Mouse (Mus musculus): ENCODE measurements around the gene Gm20388. TPM values are rescaled to one million over a fixed set of nuclear protein-coding genes. Genes with fewer than 3 reads are reported as not detected.
A peak's percentile ranks its signal among the peaks of the same experiment; 100 is the strongest.

Gene Gm20388
- polyA plus RNA-seq, 1 experiment: 59.3 TPM

DNA sequence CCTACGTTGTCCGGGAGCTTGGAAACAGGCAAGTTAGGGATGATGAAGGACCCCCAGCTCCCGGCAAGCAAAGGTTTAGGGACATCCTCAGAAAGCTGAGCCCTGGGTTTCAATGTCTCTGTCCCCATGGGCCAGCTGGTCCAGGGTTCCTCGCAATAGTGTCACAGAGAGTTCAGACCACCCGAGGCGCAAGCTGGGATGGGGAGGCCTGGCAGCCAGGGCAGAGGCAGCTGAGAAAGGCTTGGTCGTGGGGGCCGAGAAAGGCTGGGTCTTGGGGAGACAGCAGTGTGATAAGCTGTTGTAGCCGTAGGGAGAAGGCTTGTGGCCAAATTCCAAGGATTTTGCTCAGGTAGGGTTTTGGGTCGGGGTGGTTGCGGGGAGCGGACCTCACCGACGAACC lies 949.2 kb downstream of the Gm20388 start:
- no peak for TF ChIP-seq POLR2A (IDR thresholded peaks at IDR 0.05; ENCODE audit: borderline replicate concordance, extremely low read depth, insufficient read depth, insufficient read length, poor library complexity, severe bottlenecking)
- no peak for TF ChIP-seq CTCF (IDR thresholded peaks at IDR 0.05; ENCODE audit: borderline replicate concordance, extremely low read depth, insufficient read depth, insufficient read length)
- DNase-seq (ENCODE audit: low read depth): no peak

DNA sequence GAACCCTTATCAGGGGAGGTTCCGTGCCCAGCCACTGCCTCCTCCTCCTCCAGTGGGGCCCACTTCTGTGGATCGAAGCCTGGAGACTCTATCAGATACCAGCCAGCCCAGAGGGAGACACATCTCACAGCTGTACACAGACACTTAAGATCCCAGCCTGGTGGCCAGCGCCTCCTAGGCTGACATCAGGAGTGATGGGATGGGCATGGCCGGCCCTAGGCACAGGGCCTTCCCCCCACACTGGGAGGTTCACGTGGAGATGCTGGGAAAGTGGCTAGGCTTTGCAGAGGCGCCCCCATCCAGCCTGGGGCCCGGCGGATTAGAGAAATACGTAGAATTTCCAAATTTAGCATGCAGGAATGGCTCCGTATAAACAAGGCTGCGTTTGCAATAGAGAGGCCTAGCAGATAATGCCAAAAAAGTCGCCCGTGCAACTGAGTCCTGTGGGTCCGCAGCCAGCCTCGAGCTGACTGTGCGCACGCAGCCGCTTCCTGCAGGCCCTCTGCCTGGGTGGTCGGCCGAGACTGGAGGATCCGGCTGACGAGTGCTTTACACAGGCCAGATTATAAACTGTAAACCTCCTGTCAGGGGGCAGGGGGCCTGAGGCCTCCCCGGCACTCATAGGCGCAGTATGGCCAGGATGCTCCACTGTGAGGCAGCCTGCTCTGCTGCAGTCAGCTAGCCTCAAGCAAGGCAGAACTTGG lies 949.9 kb downstream of the Gm20388 start:
- TF ChIP-seq CTCF (IDR thresholded peaks at IDR 0.05; ENCODE audit: borderline replicate concordance, extremely low read depth, insufficient read depth, insufficient read length) (no peak), POLR2A (IDR thresholded peaks at IDR 0.05; ENCODE audit: borderline replicate concordance, extremely low read depth, insufficient read depth, insufficient read length, poor library complexity, severe bottlenecking) (no peak)
- DNase-seq (ENCODE audit: low read depth): no peak

DNA sequence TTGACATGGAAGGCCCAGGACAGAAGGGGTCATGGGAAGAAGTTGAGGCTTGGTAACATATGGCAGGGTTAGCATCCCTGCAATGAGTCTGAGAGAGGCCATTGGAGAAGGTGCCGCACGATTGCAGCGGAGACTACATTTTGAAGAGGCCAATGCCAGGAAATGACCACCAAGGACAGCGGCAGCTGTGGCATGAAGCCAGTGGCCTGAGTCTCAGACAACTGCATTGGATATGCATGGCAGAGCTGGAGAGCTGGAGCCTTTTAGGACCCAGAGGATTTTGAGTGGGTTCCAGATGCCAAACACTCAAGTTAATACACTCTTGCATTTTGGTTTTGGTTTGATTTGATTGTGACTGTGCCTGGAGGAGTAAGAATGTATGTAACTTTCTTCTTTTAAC lies 953.0 kb downstream of the Gm20388 start:
- DNase-seq (ENCODE audit: low read depth): no peak
- no peak for TF ChIP-seq POLR2A (IDR thresholded peaks at IDR 0.05; ENCODE audit: borderline replicate concordance, extremely low read depth, insufficient read depth, insufficient read length, poor library complexity, severe bottlenecking)
- TF ChIP-seq CTCF (IDR thresholded peaks at IDR 0.05; ENCODE audit: borderline replicate concordance, extremely low read depth, insufficient read depth, insufficient read length): no peak

DNA sequence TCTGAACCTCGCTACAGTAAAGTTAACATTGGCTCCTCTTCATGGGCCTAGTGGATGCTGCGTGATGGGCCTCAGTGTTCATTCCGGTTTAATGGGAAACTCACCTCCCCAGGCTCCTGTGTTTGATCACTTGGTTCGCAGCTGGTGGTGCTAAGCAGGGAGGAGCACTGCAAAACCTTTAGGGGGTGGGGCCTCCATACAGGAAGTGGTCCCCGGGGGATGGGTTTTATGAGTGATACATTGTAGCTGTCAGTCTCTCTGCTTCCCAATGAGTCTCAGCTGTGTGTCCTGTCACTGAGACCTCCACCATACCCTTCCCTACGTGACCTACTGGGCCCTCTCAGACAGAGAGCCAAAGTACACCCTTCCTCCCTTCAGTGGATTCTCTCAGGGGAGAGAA lies 956.7 kb downstream of the Gm20388 start:
- TF ChIP-seq POLR2A (IDR thresholded peaks at IDR 0.05; ENCODE audit: borderline replicate concordance, extremely low read depth, insufficient read depth, insufficient read length, poor library complexity, severe bottlenecking) (no peak), CTCF (IDR thresholded peaks at IDR 0.05; ENCODE audit: borderline replicate concordance, extremely low read depth, insufficient read depth, insufficient read length) (no peak)
- no peak for DNase-seq (ENCODE audit: low read depth)

DNA sequence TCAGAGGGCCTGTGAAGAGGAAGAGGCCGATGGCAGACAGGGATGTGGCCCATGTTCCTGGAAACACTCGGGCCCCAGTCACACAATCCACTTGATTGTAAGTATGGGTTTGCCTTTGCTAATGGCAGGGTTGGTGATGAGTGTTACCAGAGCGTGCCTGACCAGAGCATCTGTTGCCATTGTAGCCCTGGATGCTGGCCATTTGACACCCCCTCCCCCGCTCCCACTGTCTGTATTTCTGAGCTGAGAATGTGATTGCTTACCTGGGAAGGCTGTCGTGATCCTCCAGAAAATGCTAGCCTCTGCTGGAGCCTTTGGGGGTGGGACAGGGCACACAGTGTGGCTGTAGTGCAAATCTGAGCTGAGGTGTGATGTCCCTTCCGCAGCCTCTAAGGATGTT lies 962.0 kb downstream of the Gm20388 start:
- no peak for DNase-seq (ENCODE audit: low read depth)
- no peak for TF ChIP-seq POLR2A (IDR thresholded peaks at IDR 0.05; ENCODE audit: borderline replicate concordance, extremely low read depth, insufficient read depth, insufficient read length, poor library complexity, severe bottlenecking)
- TF ChIP-seq CTCF (IDR thresholded peaks at IDR 0.05; ENCODE audit: borderline replicate concordance, extremely low read depth, insufficient read depth, insufficient read length): no peak

DNA sequence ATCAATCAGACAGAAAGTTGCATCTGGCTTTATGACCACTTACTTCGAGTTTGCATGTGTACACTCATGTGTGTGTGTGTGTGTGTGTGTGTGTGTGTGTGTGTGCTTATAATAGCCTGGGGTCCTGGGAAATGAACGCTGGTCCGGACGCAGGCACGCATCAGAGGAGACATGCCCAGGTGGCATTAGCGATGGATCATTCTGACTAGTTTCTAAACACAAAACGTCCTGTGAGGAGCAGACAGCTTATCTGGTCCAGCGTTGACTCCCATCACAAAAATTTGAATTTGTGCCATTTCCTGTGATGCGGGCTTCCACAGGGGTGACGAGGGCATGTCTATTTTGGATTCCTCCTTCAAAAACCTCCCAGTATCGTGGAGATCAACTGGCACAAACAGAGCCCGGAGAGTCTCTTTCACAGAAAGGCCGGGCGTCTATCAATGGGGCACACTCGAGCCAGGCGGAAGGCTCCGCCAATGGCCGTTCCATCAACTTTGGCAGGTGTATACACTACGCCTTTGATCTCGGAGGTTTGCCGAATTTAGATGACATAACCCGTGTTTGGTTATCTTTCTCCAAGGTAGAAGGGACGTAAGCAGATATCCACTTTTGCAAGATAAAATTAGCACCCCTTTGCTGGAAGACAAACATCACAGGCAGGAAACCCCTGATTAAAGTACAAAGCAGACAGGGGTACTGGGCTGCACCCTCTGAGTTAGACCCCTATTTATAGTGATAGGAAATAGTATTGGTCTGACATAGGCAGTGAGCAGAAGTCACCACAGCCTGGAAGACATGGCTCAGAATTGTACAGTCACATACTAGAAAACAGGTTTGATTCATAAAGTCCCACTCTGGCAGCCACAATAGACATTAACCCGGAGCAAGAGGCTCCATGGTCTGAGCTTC lies 965.6 kb downstream of the Gm20388 start:
- no peak for DNase-seq (ENCODE audit: low read depth)
- TF ChIP-seq CTCF (IDR thresholded peaks at IDR 0.05; ENCODE audit: borderline replicate concordance, extremely low read depth, insufficient read depth, insufficient read length): no peak
- no peak for TF ChIP-seq POLR2A (IDR thresholded peaks at IDR 0.05; ENCODE audit: borderline replicate concordance, extremely low read depth, insufficient read depth, insufficient read length, poor library complexity, severe bottlenecking)

DNA sequence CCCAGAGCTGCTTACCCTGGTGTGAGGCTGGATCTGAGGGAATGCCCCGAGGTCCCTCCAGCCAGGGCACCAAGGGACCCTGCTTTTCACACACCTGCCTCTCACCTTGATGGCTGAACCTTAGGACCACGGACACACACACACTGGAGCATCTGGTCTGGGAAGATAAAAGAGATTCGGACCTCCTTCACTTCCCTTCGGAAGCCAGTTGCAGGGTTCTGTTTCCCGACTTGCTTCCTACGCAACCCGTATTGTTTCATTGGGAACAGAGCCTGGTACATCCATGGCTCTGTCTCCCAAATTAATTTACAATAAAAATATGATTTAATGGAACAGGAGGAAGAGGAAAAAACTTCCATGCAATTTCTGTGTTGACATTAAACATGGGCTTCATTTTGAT lies 966.4 kb downstream of the Gm20388 start:
- DNase-seq (ENCODE audit: low read depth): no peak
- TF ChIP-seq CTCF (IDR thresholded peaks at IDR 0.05; ENCODE audit: borderline replicate concordance, extremely low read depth, insufficient read depth, insufficient read length) (no peak), POLR2A (IDR thresholded peaks at IDR 0.05; ENCODE audit: borderline replicate concordance, extremely low read depth, insufficient read depth, insufficient read length, poor library complexity, severe bottlenecking) (no peak)

DNA sequence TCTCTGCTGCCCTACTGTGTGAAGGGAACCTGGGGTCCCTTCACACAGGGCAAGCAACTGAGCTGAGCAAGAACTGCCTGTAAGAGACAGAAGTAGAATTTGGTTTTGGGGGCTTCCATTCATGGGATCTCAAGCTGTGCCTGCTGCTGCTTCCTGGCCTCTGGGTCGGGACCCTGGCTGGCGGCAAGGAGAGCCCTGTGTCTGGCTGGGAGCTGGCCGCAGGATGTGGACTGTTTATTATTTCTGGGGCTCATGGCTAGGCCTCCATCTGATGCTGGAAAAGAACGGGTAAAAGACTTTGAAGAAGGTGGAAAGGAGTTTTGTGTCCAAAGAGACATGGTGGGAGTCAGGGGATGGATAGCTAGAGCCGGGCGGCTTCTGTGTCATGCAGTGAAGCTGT lies 969.3 kb downstream of the Gm20388 start:
- no peak for TF ChIP-seq POLR2A (IDR thresholded peaks at IDR 0.05; ENCODE audit: borderline replicate concordance, extremely low read depth, insufficient read depth, insufficient read length, poor library complexity, severe bottlenecking)
- no peak for TF ChIP-seq CTCF (IDR thresholded peaks at IDR 0.05; ENCODE audit: borderline replicate concordance, extremely low read depth, insufficient read depth, insufficient read length)
- DNase-seq (ENCODE audit: low read depth): no peak

DNA sequence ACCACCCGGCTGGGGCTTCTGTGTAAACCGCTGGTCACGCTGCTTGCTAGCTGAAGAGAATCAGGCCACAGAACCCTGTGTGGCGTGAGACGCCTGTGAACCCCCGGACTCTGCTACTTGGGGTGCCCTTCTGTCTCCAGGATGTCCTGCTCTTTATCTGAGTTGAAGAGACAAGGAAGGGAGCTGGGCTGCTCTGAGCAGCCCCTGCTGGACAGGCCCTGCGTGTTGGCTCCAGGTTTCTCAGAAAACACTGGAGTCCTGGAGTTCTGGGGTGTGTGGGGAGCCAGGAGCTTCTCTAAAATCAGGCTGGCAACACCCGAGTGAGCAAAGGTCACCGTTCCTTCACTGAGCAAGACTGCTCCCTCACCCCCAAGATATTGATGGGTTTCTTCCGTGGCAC lies 971.0 kb downstream of the Gm20388 start:
- TF ChIP-seq CTCF (IDR thresholded peaks at IDR 0.05; ENCODE audit: borderline replicate concordance, extremely low read depth, insufficient read depth, insufficient read length): 0 out of 2 replicates have a peak, but pooled peaks have one; percentile 3
- no peak for TF ChIP-seq POLR2A (IDR thresholded peaks at IDR 0.05; ENCODE audit: borderline replicate concordance, extremely low read depth, insufficient read depth, insufficient read length, poor library complexity, severe bottlenecking)
- no peak for DNase-seq (ENCODE audit: low read depth)

DNA sequence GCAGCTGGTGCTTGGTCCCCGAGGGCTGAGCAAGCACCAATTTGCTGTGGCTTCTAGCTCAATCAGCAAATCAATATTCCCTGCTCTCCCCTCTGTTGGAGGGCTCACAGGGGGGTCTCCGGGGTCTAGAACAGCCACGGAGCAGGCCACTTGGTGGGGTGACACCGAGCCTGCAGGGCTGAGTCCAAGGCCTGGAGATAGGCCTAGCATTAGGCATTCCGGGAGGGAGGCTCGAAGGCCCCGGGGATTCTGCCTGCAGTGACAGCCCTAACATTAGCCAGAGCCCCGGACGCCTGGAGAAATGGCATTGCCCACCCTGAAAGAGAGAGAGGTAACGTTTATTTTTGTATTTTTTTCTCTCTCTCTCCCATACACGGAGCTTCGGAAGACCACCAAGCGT lies 972.0 kb downstream of the Gm20388 start:
- TF ChIP-seq POLR2A (IDR thresholded peaks at IDR 0.05; ENCODE audit: borderline replicate concordance, extremely low read depth, insufficient read depth, insufficient read length, poor library complexity, severe bottlenecking) (no peak), CTCF (IDR thresholded peaks at IDR 0.05; ENCODE audit: borderline replicate concordance, extremely low read depth, insufficient read depth, insufficient read length) (no peak)
- DNase-seq (ENCODE audit: low read depth): no peak

DNA sequence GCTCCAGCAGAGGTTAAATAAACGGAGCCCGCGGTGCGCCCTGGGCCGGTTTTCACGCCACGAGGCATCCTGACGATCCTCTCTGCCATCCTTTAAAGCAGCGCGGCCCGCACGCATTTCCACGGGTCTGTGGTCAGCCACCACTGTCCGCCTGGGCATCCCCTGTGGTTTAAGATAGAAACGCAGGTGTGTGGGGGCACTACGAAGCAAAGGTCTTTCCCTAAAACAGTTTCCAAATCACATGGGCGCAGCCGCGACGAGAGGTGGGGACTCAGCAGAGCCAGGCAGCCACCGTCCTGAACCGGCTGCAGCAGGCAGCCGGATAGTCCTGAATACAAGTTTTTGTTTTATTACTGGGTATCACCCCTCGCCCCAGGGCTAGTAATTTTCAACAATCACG lies 972.7 kb downstream of the Gm20388 start:
- DNase-seq (ENCODE audit: low read depth): peak; percentile 43
- TF ChIP-seq POLR2A (IDR thresholded peaks at IDR 0.05; ENCODE audit: borderline replicate concordance, extremely low read depth, insufficient read depth, insufficient read length, poor library complexity, severe bottlenecking): no peak
- no peak for TF ChIP-seq CTCF (IDR thresholded peaks at IDR 0.05; ENCODE audit: borderline replicate concordance, extremely low read depth, insufficient read depth, insufficient read length)

All from brain, embryonic 14.5 days (tissue).